Mouse (Mus musculus): ENCODE measurements around the gene Osbpl5.
A peak's percentile ranks its signal among the peaks of the same experiment; 100 is the strongest.

Osbpl5 gene

GRCm38 (mm10) chr7:143755357-143756124 lies 1.2 kb downstream of the Osbpl5 start:
- DNase-seq (ENCODE audit: low read depth, low spot score), result no peak

- DNase-seq (ENCODE audit: low read depth, low spot score), result no peak
These were observed 2.6 kb downstream of the Osbpl5 start for GRCm38 (mm10) chr7:143753990-143754715.

GRCm38 (mm10) chr7:143752606-143753005 lies 4.2 kb downstream of the Osbpl5 start:
- DNase-seq (ENCODE audit: low read depth, low spot score), result no peak

GRCm38 (mm10) chr7:143752056-143752455 lies 4.7 kb downstream of the Osbpl5 start:
- no peak for DNase-seq (ENCODE audit: low read depth, low spot score)

- DNase-seq (ENCODE audit: low read depth, low spot score), result no peak
These were observed 5.4 kb downstream of the Osbpl5 start for GRCm38 (mm10) chr7:143751380-143751779.

- no peak for DNase-seq (ENCODE audit: low read depth, low spot score)
These were observed 7.7 kb downstream of the Osbpl5 start for GRCm38 (mm10) chr7:143749045-143749444.

- peak; percentile 88 for DNase-seq (ENCODE audit: low read depth, low spot score)
These were observed 8.5 kb downstream of the Osbpl5 start for GRCm38 (mm10) chr7:143748041-143748868.

- no peak for DNase-seq (ENCODE audit: low read depth, low spot score)
These were observed 16.1 kb downstream of the Osbpl5 start for GRCm38 (mm10) chr7:143740653-143741052.

GRCm38 (mm10) chr7:143739511-143740461 lies 17.0 kb downstream of the Osbpl5 start:
- DNase-seq (ENCODE audit: low read depth, low spot score), result no peak

- DNase-seq (ENCODE audit: low read depth, low spot score), result no peak
These were observed 18.2 kb downstream of the Osbpl5 start for GRCm38 (mm10) chr7:143738601-143739006.

GRCm38 (mm10) chr7:143738194-143738593 lies 18.6 kb downstream of the Osbpl5 start:
- no peak for DNase-seq (ENCODE audit: low read depth, low spot score)

- DNase-seq (ENCODE audit: low read depth, low spot score), result no peak
These were observed 23.0 kb downstream of the Osbpl5 start for GRCm38 (mm10) chr7:143733746-143734145.

- DNase-seq (ENCODE audit: low read depth, low spot score), result no peak
These were observed 26.9 kb downstream of the Osbpl5 start for GRCm38 (mm10) chr7:143729886-143730285.

- no peak for DNase-seq (ENCODE audit: low read depth, low spot score)
These were observed 30.4 kb downstream of the Osbpl5 start for GRCm38 (mm10) chr7:143726396-143726795.

- DNase-seq (ENCODE audit: low read depth, low spot score), result no peak
These were observed 32.9 kb downstream of the Osbpl5 start for GRCm38 (mm10) chr7:143723841-143724240.

- DNase-seq (ENCODE audit: low read depth, low spot score), result no peak
These were observed 34.1 kb downstream of the Osbpl5 start for GRCm38 (mm10) chr7:143722646-143723045.

- DNase-seq (ENCODE audit: low read depth, low spot score), result no peak
These were observed 39.0 kb downstream of the Osbpl5 start for GRCm38 (mm10) chr7:143717811-143718210.

- no peak for DNase-seq (ENCODE audit: low read depth, low spot score)
These were observed 43.4 kb downstream of the Osbpl5 start for GRCm38 (mm10) chr7:143713421-143713820.

GRCm38 (mm10) chr7:143712771-143713348 lies 43.9 kb downstream of the Osbpl5 start:
- DNase-seq (ENCODE audit: low read depth, low spot score), result no peak

GRCm38 (mm10) chr7:143712023-143712422 lies 44.8 kb downstream of the Osbpl5 start:
- no peak for DNase-seq (ENCODE audit: low read depth, low spot score)

GRCm38 (mm10) chr7:143711381-143711780 lies 45.4 kb downstream of the Osbpl5 start:
- DNase-seq (ENCODE audit: low read depth, low spot score), result no peak
